Comparison of ENCODE assay signal across 8 mouse cellular contexts in the genomic region with DNA sequence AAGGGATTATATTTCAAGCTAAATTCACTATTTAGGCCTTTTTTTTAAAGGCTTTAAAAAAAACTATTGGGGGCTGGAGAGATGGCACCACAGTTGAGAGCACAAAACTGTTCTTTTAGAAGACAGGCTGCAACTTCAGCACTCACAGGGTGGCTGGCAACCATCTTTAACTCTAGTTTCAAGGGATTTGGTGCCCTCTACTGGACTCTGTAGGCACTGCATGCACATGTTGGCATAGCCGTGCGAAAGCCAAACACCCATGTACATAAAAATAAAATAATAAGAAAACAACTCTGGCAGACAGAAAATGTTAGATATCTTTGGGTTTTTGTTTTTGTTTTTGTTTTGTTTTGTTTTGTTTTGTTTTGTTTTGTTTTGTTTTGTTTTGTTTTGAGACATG. TPM values are rescaled to one million over a fixed set of nuclear protein-coding genes. Genes with fewer than 3 reads are reported as not detected.
DNase-seq lines count a peak whose midpoint lies in the region; ATAC-seq and TF ChIP-seq lines count a peak whose summit lies in the region.

No protein-coding gene starts in this region.

- peaks cover 7% of the 10 kb centered on the region for H3K4me1 ChIP-seq in embryonic facial prominence, embryonic 14.5 days (ENCODE audit: control insufficient read depth, insufficient read depth, low read length)
- peaks cover 0 to 3% of the 10 kb centered on the region in 2 experiments; a peak in 3 of 4 replicates for H3K4me1 ChIP-seq in liver, embryonic 14.5 days (replicated peaks; ENCODE audit: control insufficient read depth in 2 of 2, insufficient read depth in 2 of 2, low read length in 1 of 2)

- H3K4me3 ChIP-seq in embryonic facial prominence, embryonic 14.5 days (ENCODE audit: low read depth, low read length), result no peak overlapping the region
- no peak overlapping the region for H3K4me3 ChIP-seq in liver, embryonic 14.5 days (ENCODE audit: insufficient read depth in 1 of 2, low read depth in 2 of 2, low read length in 2 of 2)

- ATAC-seq in embryonic facial prominence, embryonic 14.5 days (ENCODE audit: low read depth), result no peak
- no peak for ATAC-seq in liver, embryonic 14.5 days (ENCODE audit: insufficient read depth)

- H3K9ac ChIP-seq in embryonic facial prominence, embryonic 14.5 days (ENCODE audit: low read depth, low read length), result no peak overlapping the region
- H3K9ac ChIP-seq in liver, embryonic 14.5 days (replicated peaks), result no peak overlapping the region

- H3K27me3 ChIP-seq in embryonic facial prominence, embryonic 14.5 days (replicated peaks; ENCODE audit: control insufficient read depth, insufficient read depth, low read length), result no peaks in the 10 kb centered on the region
- H3K27me3 ChIP-seq in liver, embryonic 14.5 days (ENCODE audit: control insufficient read depth, insufficient read depth, low read length), result no peaks in the 10 kb centered on the region

- peak; percentile 88 for TF ChIP-seq CTCF in liver, embryonic 14.5 days (IDR thresholded peaks at IDR 0.05; ENCODE audit: low read depth)

- DNase-seq in right cerebral cortex, adult 18-20 months, result peak; percentile 21
- DNase-seq in right cerebral cortex, postnatal 25 days, result no peak
- DNase-seq in adrenal gland, postnatal 36 days, result peak; percentile 82 to 84
- DNase-seq in embryonic facial prominence, embryonic 14.5 days (ENCODE audit: low spot score), result peak; percentile 67
- DNase-seq in kidney, adult 9 months, result peak; percentile 83
- DNase-seq in liver, embryonic 14.5 days (ENCODE audit: low read depth in 3 of 3, low spot score in 3 of 3), result peak; percentile 57 to 68 (median 60)
- DNase-seq in right cerebral cortex, postnatal 14 days, result peak; percentile 81
- peak; percentile 47 to 91 for DNase-seq in urinary bladder, postnatal 4 days (ENCODE audit: low spot score in 2 of 2)

- H3K27ac ChIP-seq in embryonic facial prominence, embryonic 14.5 days (replicated peaks; ENCODE audit: low read depth, low read length), result no peak overlapping the region
- no peak overlapping the region for H3K27ac ChIP-seq in liver, embryonic 14.5 days

- no peak for TF ChIP-seq EP300 in liver, embryonic 14.5 days (IDR thresholded peaks at IDR 0.05; ENCODE audit: low read depth)

- 31% methylated on average over 2 of the region's 2 CpGs for WGBS in embryonic facial prominence, embryonic 14.5 days
- 12% methylated on average over 2 of the region's 2 CpGs for WGBS in liver, embryonic 14.5 days (ENCODE audit: insufficient replicate concordance)

- no peaks in the 10 kb centered on the region for H3K36me3 ChIP-seq in embryonic facial prominence, embryonic 14.5 days (ENCODE audit: control insufficient read depth, insufficient read depth, low read length)
- no peaks in the 10 kb centered on the region for H3K36me3 ChIP-seq in liver, embryonic 14.5 days (replicated peaks; ENCODE audit: control insufficient read depth, insufficient read depth, low read depth)

- no peaks in the 10 kb centered on the region for H3K9me3 ChIP-seq in embryonic facial prominence, embryonic 14.5 days (ENCODE audit: control insufficient read depth, low read length)
- H3K9me3 ChIP-seq in liver, embryonic 14.5 days (ENCODE audit: control insufficient read depth, low read length), result no peaks in the 10 kb centered on the region

- no peak overlapping the region for H3K4me2 ChIP-seq in embryonic facial prominence, embryonic 14.5 days (ENCODE audit: low read depth, low read length)
- no peak overlapping the region for H3K4me2 ChIP-seq in liver, embryonic 14.5 days (ENCODE audit: low read depth)

RNA-seq across cellular contexts. Expression of a gene that starts 3.8 kb away (rescaled TPM):
- total RNA-seq in adrenal gland, postnatal 36 days (2021), result 10 to 100 TPM; 62.2 to 63.0 TPM
- 221 and 240 TPM in 2 replicates for polyA plus RNA-seq in embryonic facial prominence, embryonic 14.5 days (2014; fragmentation: Nextera tagmentation; extraction: Ambion mirVana)
- 20.4 and 31.3 TPM in 2 replicates for polyA plus RNA-seq in liver, embryonic 14.5 days (2012; rRNA removed)
- 51.4 and 61.0 TPM in 2 replicates for polyA plus RNA-seq in liver, embryonic 14.5 days (2014; fragmentation: Nextera tagmentation; extraction: Ambion mirVana)

RNA-seq across cellular contexts. Expression of a gene that starts 31.7 kb away (rescaled TPM):
- total RNA-seq in adrenal gland, postnatal 36 days (2021), result 10 to 100 TPM; 30.0 to 31.3 TPM
- polyA plus RNA-seq in embryonic facial prominence, embryonic 14.5 days (2014; fragmentation: Nextera tagmentation; extraction: Ambion mirVana), result 31.9 and 38.5 TPM in 2 replicates
- polyA plus RNA-seq in liver, embryonic 14.5 days (2012; rRNA removed), result 4.1 and 8.3 TPM in 2 replicates
- polyA plus RNA-seq in liver, embryonic 14.5 days (2014; fragmentation: Nextera tagmentation; extraction: Ambion mirVana), result 11.0 and 11.3 TPM in 2 replicates

RNA-seq across cellular contexts. Expression of a gene that starts 48.0 kb away (rescaled TPM):
- under 1 TPM in 1 of 2 experiments, not detected in 1; 0.20 TPM for total RNA-seq in adrenal gland, postnatal 36 days (2021)
- 0.10 and 0.25 TPM in 2 replicates for polyA plus RNA-seq in embryonic facial prominence, embryonic 14.5 days (2014; fragmentation: Nextera tagmentation; extraction: Ambion mirVana)
- 0.02 TPM in 1 of 2 replicates, not detected in the other for polyA plus RNA-seq in liver, embryonic 14.5 days (2012; rRNA removed)
- polyA plus RNA-seq in liver, embryonic 14.5 days (2014; fragmentation: Nextera tagmentation; extraction: Ambion mirVana), result not detected in 2 replicates
